Mouse (Mus musculus): ENCODE measurements around the gene Slc37a1.

DNA sequence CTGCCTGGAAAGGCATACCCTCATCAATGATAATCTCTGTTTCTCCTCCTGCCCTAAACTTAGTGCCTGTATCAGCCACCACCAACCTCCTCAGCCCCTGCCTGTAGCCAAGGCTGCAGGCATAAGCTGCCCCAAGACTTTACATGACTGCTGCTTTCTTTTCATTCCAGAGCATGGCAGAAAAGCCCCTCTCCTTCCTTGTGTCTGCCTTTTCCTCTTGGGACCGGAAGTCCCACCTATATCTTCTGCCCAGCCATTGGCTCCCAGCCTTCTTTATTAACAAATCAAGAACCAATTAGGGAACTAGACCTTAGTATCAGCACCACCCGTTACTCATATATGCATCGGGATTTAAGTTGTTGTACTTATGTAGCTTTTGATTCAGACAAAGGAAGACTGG, 624 bp downstream of the Slc37a1 start:
- TF ChIP-seq CTCF (IDR thresholded peaks at IDR 0.05; ENCODE audit: insufficient read depth, low read length) (no peak), POLR2A (IDR thresholded peaks at IDR 0.05; ENCODE audit: borderline replicate concordance, extremely low read depth, low read depth, low read length) (no peak)

Data from lung, adult 2 months (tissue).